Mouse (Mus musculus) C2C12 (cell line): ENCODE data around the gene Tenm2.

Source experiments
- CTCF ChIP-seq: IDR thresholded peaks from one replicate; pipeline ENCODE4 v1.5.1; 2011; ENCODE audit not compliant: control insufficient read depth, insufficient read depth, insufficient read length
- MAX ChIP-seq: IDR thresholded peaks from one replicate; pipeline ENCODE4 v1.6.1; 2011; ENCODE audit warnings: mild to moderate bottlenecking, control low read depth

- TF ChIP-seq CTCF: no peak
- TF ChIP-seq MAX: no peak
Observed at GRCm38 (mm10) chr11:36926705-36927406, 308.9 kb downstream of the Tenm2 start.
